In the genomic region with DNA sequence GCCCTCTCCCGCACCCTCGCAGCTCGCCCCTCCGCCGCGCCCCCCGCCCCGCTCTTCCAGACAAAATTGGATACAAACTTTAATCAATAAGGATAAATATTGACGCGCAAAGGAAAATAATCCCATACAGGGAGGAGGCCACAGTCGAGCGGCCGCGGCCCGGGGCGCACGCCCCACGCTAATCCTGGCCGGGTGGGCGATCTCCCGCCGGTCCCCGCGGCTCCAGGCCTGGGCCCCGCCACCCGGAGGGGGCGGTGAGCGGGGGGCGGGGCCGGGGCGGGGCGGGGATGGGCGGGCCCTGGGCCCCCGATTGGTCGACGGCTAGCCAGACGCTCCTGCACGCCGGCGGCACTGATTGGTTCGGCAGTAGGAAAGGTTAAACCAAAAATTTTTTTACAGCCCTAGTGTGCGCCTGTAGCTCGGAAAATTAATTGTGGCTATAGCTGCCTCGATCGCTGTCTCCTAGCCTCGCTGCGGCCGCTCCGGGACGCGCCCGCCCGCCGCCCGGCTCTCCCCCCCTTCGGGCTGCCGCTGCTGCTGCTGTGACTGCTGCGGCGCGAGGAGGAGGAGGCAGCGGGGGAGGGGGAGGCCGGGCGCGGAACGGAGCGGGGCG, we compare ENCODE assay signal across 9 mouse cellular contexts. TPM values are rescaled to one million over a fixed set of nuclear protein-coding genes. Genes with fewer than 3 reads are reported as not detected.
DNase-seq lines count a peak whose midpoint lies in the region; ATAC-seq lines count a peak whose summit lies in the region.
"Had no signal": no experiment of that assay in that cellular context is flagged by ENCODE, and none has a peak within 500 bp of the region (broad histone marks: within the 10 kb centered on the region; RNA-seq: fewer than 3 reads in every experiment).

No protein-coding gene starts in this region.

- H3K27me3 ChIP-seq in kidney, embryonic 14.5 days (ENCODE audit: control insufficient read depth, insufficient read depth, low read length), result peaks cover 89% of the 10 kb centered on the region
- peaks cover 53% of the 10 kb centered on the region for H3K27me3 ChIP-seq in hindbrain, embryonic 16.5 days (replicated peaks; ENCODE audit: control insufficient read depth, insufficient read depth, low read length)
- H3K27me3 ChIP-seq in liver, embryonic 11.5 days (replicated peaks; ENCODE audit: control insufficient read depth, insufficient read depth, low read length), result peaks cover 85% of the 10 kb centered on the region

- no peak overlapping the region for H3K27ac ChIP-seq in kidney, embryonic 14.5 days (ENCODE audit: low read depth, low read length)
- H3K27ac ChIP-seq in hindbrain, embryonic 16.5 days (ENCODE audit: low read depth, low read length), result no peak overlapping the region; the same call in 1 of the 2 replicates
- no peak overlapping the region for H3K27ac ChIP-seq in liver, embryonic 11.5 days (ENCODE audit: low read depth, low read length)

- no peaks in the 10 kb centered on the region for H3K36me3 ChIP-seq in kidney, embryonic 14.5 days (ENCODE audit: control insufficient read depth, insufficient read depth, low read length)
- no peaks in the 10 kb centered on the region for H3K36me3 ChIP-seq in hindbrain, embryonic 16.5 days (ENCODE audit: control insufficient read depth, insufficient read depth, low read length)
- no peaks in the 10 kb centered on the region for H3K36me3 ChIP-seq in liver, embryonic 11.5 days (ENCODE audit: control insufficient read depth, insufficient read depth, low read length)

- ATAC-seq in kidney, embryonic 14.5 days (ENCODE audit: low FRiP score, low TSS enrichment), result peak; percentile 83
- peak; percentile 67 for ATAC-seq in hindbrain, embryonic 16.5 days
- ATAC-seq in liver, embryonic 11.5 days (replicated peaks; ENCODE audit: low FRiP score), result peak; percentile 81

- H3K9me3 ChIP-seq in kidney, embryonic 14.5 days (ENCODE audit: control insufficient read depth, low read length), result no peaks in the 10 kb centered on the region
- H3K9me3 ChIP-seq in hindbrain, embryonic 16.5 days (ENCODE audit: control insufficient read depth, low read length), result peaks cover 6% of the 10 kb centered on the region
- H3K9me3 ChIP-seq in liver, embryonic 11.5 days (ENCODE audit: control insufficient read depth, low read length), result no peaks in the 10 kb centered on the region

- DNase-seq in kidney, adult 8-10 months, result no peak
- peak; percentile 83 for DNase-seq in embryo, embryonic 9.5 days (ENCODE audit: extremely low spot score)
- DNase-seq in liver, embryonic 11.5 days (ENCODE audit: low spot score), result no peak
- peak; percentile 91 for DNase-seq in right cerebral cortex, postnatal 25 days
- DNase-seq in urinary bladder, postnatal 25 days (ENCODE audit: low spot score), result no peak
- DNase-seq in cerebellum, adult 9-10 months, result no peak

- H3K4me2 ChIP-seq in kidney, embryonic 14.5 days (replicated peaks; ENCODE audit: low read depth, low read length), result peak overlapping the region; percentile 44
- peak overlapping the region; percentile 35 for H3K4me2 ChIP-seq in hindbrain, embryonic 16.5 days (ENCODE audit: low read length)
- H3K4me2 ChIP-seq in liver, embryonic 11.5 days, result peak overlapping the region; percentile 59

- no peak overlapping the region for H3K9ac ChIP-seq in kidney, embryonic 14.5 days (ENCODE audit: low read depth, low read length)
- peak overlapping the region; percentile 22; the same call in 1 of the 2 replicates for H3K9ac ChIP-seq in hindbrain, embryonic 16.5 days (ENCODE audit: low read depth, low read length)
- H3K9ac ChIP-seq in liver, embryonic 11.5 days (ENCODE audit: low read depth, low read length), result no peak overlapping the region

- 1% methylated on average over 50 of the region's 67 CpGs for WGBS in kidney, embryonic 14.5 days
- 0% methylated on average over 44 of the region's 67 CpGs for WGBS in hindbrain, embryonic 16.5 days
- 1% methylated on average over 56 of the region's 67 CpGs for WGBS in liver, embryonic 11.5 days

- H3K4me1 ChIP-seq in kidney, embryonic 14.5 days (ENCODE audit: control insufficient read depth, insufficient read depth, low read length), result peaks cover 6% of the 10 kb centered on the region; the same call in 1 of the 2 replicates
- H3K4me1 ChIP-seq in hindbrain, embryonic 16.5 days (ENCODE audit: control insufficient read depth, insufficient read depth, low read depth, low read length), result no peaks in the 10 kb centered on the region; the same call in 1 of the 2 replicates
- H3K4me1 ChIP-seq in liver, embryonic 11.5 days (replicated peaks; ENCODE audit: control insufficient read depth, insufficient read depth, low read length), result no peaks in the 10 kb centered on the region; the same call in 1 of the 2 replicates

- H3K4me3 ChIP-seq in kidney, embryonic 14.5 days (ENCODE audit: low read length), result peak overlapping the region; percentile 31
- H3K4me3 ChIP-seq in hindbrain, embryonic 16.5 days (ENCODE audit: low read length), result peak overlapping the region; percentile 26
- peak overlapping the region; percentile 32 for H3K4me3 ChIP-seq in liver, embryonic 11.5 days (ENCODE audit: low read depth, low read length)

RNA-seq across cellular contexts. Expression of a gene that starts 1.2 kb away (rescaled TPM):
- polyA plus RNA-seq in kidney, embryonic 14.5 days (2014; fragmentation: Nextera tagmentation; extraction: Ambion mirVana), result not detected in 2 replicates
- polyA plus RNA-seq in hindbrain, embryonic 16.5 days (2015; fragmentation: Nextera tagmentation; extraction: Ambion mirVana), result 1.8 TPM in 1 of 2 replicates, not detected in the other
- 0.74 and 0.75 TPM in 2 replicates for polyA plus RNA-seq in liver, embryonic 11.5 days (2014; fragmentation: Nextera tagmentation; extraction: Ambion mirVana)
- polyA plus RNA-seq: liver, adult 2 months had no signal

RNA-seq across cellular contexts. Expression of a gene that starts 1.3 kb away (rescaled TPM):
- not detected in 2 replicates for polyA plus RNA-seq in kidney, embryonic 14.5 days (2014; fragmentation: Nextera tagmentation; extraction: Ambion mirVana)
- 0.12 TPM in 1 of 2 replicates, not detected in the other for polyA plus RNA-seq in hindbrain, embryonic 16.5 days (2015; fragmentation: Nextera tagmentation; extraction: Ambion mirVana)
- polyA plus RNA-seq in liver, embryonic 11.5 days (2014; fragmentation: Nextera tagmentation; extraction: Ambion mirVana), result 0.09 TPM in 1 of 2 replicates, not detected in the other
- polyA plus RNA-seq: liver, adult 2 months had no signal

Comparison
In these comparisons a context has a peak if more than half of its experiments do, and no peak if none do; other contexts are left out.
1. DNase-seq: peak in embryo, embryonic 9.5 days (single experiment) and right cerebral cortex, postnatal 25 days (single experiment); none in kidney, adult 8-10 months (0 of 2), liver, embryonic 11.5 days (single experiment), urinary bladder, postnatal 25 days (single experiment) and cerebellum, adult 9-10 months (single experiment).
2. Peak in every context shown above with its lines, with median percentiles within 50 percentile points of each other: ATAC-seq, H3K4me2 ChIP-seq and H3K4me3 ChIP-seq.